Comparison of ENCODE assay signal across 15 mouse cellular contexts in the genomic region with DNA sequence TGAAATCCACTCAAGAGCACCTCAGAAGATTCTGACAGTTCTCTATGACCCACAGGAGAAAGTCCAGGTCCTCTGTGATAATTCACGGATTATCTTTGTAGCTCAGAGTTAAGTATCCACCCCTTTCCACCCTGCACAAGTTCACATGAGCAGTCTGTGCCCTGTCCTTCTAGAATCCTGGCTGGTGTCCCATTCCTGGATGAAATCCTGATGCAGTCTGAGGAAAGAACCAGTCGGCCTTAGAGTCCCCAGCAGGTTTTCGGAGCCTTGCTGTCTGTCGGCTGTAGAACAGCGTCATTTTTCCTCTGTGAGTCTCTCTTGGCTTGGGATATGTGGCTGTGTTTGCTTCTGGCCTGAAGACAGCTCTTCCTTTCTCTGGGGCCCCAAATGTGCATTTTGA.
DNase-seq lines count a peak whose midpoint lies in the region; ATAC-seq and TF ChIP-seq lines count a peak whose summit lies in the region.
"Had no signal": no experiment of that assay in that cellular context is flagged by ENCODE, and none has a peak within 500 bp of the region (broad histone marks: within the 10 kb centered on the region; RNA-seq: fewer than 3 reads in every experiment).

No protein-coding gene starts in this region.

- H3K27me3 ChIP-seq in stomach, postnatal 0 days (ENCODE audit: control insufficient read depth, insufficient read depth, low read length) = no peaks in the 10 kb centered on the region
- H3K27me3 ChIP-seq: liver, embryonic 15.5 days; megakaryocyte, embryonic 14.5 days had no signal

- no peak overlapping the region for H3K4me2 ChIP-seq in stomach, postnatal 0 days (replicated peaks; ENCODE audit: low read depth)
- H3K4me2 ChIP-seq: liver, embryonic 15.5 days had no signal

- peak; percentile 27 for DNase-seq in gastrocnemius, adult 2 months
- DNase-seq in gastrocnemius, postnatal 25 days = no peak
- peak; percentile 28 for DNase-seq in lung, postnatal 10 days
- no peak for DNase-seq in lung, adult 2 months
- DNase-seq in cerebellum, adult 8-10 months = peak; percentile 11
- peak; percentile 4 to 37 for DNase-seq in heart, postnatal 14 days
- DNase-seq in stomach, postnatal 0 days (ENCODE audit: low spot score) = no peak
- DNase-seq: right cerebral cortex, postnatal 14 days had no signal

- no peak for TF ChIP-seq CTCF in gastrocnemius, adult 2 months (IDR thresholded peaks at IDR 0.05)
- TF ChIP-seq CTCF in lung, adult 2 months (IDR thresholded peaks at IDR 0.05; ENCODE audit: insufficient read depth, low read length) = no peak
- no peak for TF ChIP-seq CTCF in stomach, postnatal 0 days (IDR thresholded peaks at IDR 0.05; ENCODE audit: low read depth)

- WGBS in lung, adult 2 months = 61% methylated on average over 5 of the region's 5 CpGs
- WGBS in stomach, postnatal 0 days = 55% methylated on average over 5 of the region's 5 CpGs

- no peak overlapping the region for H3K4me3 ChIP-seq in gastrocnemius, adult 2 months
- H3K4me3 ChIP-seq in lung, adult 2 months (replicated peaks; ENCODE audit: extremely low read depth, low read depth, low read length) = no peak overlapping the region
- H3K4me3 ChIP-seq in stomach, postnatal 0 days (ENCODE audit: low read depth, low read length) = no peak overlapping the region
- H3K4me3 ChIP-seq: hindbrain, embryonic 10.5 days; limb, embryonic 10.5 days; liver, embryonic 15.5 days; megakaryocyte, embryonic 14.5 days had no signal

- H3K4me1 ChIP-seq in lung, adult 2 months (ENCODE audit: control insufficient read depth, insufficient read depth, low read length) = no peaks in the 10 kb centered on the region
- no peaks in the 10 kb centered on the region for H3K4me1 ChIP-seq in stomach, postnatal 0 days (replicated peaks; ENCODE audit: control insufficient read depth, insufficient read depth)
- H3K4me1 ChIP-seq: limb, embryonic 10.5 days; liver, embryonic 15.5 days; megakaryocyte, embryonic 14.5 days had no signal

- H3K36me3 ChIP-seq in stomach, postnatal 0 days (ENCODE audit: control insufficient read depth, insufficient read depth, low read length) = no peaks in the 10 kb centered on the region
- H3K36me3 ChIP-seq: G1E; hindbrain, embryonic 10.5 days; limb, embryonic 10.5 days; liver, embryonic 15.5 days had no signal

- H3K9ac ChIP-seq in stomach, postnatal 0 days (ENCODE audit: low read length) = no peak overlapping the region
- H3K9ac ChIP-seq: liver, embryonic 15.5 days had no signal

- no peak for ATAC-seq in granulocyte monocyte progenitor cell, adult 5-6 weeks (replicated peaks; ENCODE audit: poor library complexity, severe bottlenecking)
- no peak for ATAC-seq in stomach, postnatal 0 days (ENCODE audit: low FRiP score, low TSS enrichment)
- ATAC-seq: intestine, postnatal 0 days had no signal

- no peak for TF ChIP-seq POLR2A in lung, adult 2 months (IDR thresholded peaks at IDR 0.05; ENCODE audit: borderline replicate concordance, extremely low read depth, low read depth, low read length)

- TF ChIP-seq EP300 in stomach, postnatal 0 days (optimal IDR thresholded peaks at IDR 0.05) = no peak

- intact Hi-C loops in gastrocnemius, adult 2 months (cut with DNase I) = no loop called here
- intact Hi-C loops in heart, postnatal 14 days (cut with DNase I) = no loop called here

- no peaks in the 10 kb centered on the region for H3K9me3 ChIP-seq in stomach, postnatal 0 days (ENCODE audit: control insufficient read depth, low read length)
- H3K9me3 ChIP-seq: hindbrain, embryonic 10.5 days; limb, embryonic 10.5 days; liver, embryonic 15.5 days had no signal

- H3K27ac ChIP-seq in gastrocnemius, adult 2 months = peak overlapping the region; percentile 35; the same call in 1 of the 2 replicates
- H3K27ac ChIP-seq in stomach, postnatal 0 days (replicated peaks) = no peak overlapping the region
- H3K27ac ChIP-seq: hindbrain, embryonic 10.5 days; limb, embryonic 10.5 days; liver, embryonic 15.5 days had no signal

Comparison
In these comparisons a context has a peak if more than half of its experiments do, and no peak if none do; other contexts are left out.
1. DNase-seq: peak in gastrocnemius, adult 2 months (single experiment), lung, postnatal 10 days (single experiment), cerebellum, adult 8-10 months (single experiment) and heart, postnatal 14 days (2 of 2); none in gastrocnemius, postnatal 25 days (single experiment), lung, adult 2 months (single experiment) and stomach, postnatal 0 days (single experiment).